Mouse (Mus musculus) hindbrain, embryonic 16.5 days (tissue): ENCODE data around the gene Ppt2. TPM values are rescaled to one million over a fixed set of nuclear protein-coding genes. Genes with fewer than 3 reads are reported as not detected.

Source experiments
- ATAC-seq: fragments of 200-750 bp; cut with Nextera tagmentation; 2 replicates; pipeline ENCODE4 v1.8.0; 2017; ENCODE audit warnings: moderate TSS enrichment, moderate library complexity
- H3K27ac ChIP-seq: fragments of 300-500 bp; sonication (generic); 2 replicates; pipeline ENCODE4 v1.5.1; 2014; ENCODE audit warnings: low read depth, mild to moderate bottlenecking, control low read depth, low read length, moderate library complexity
- H3K27me3 ChIP-seq: fragments of 300-500 bp; sonication (generic); replicated peaks from 2 replicates; pipeline ENCODE4 v1.6.1; 2014; ENCODE audit warnings: low read length; ENCODE audit not compliant: control insufficient read depth, insufficient read depth
- H3K36me3 ChIP-seq: fragments of 300-500 bp; sonication (generic); 2 replicates; pipeline ENCODE4 v1.6.1; 2014; ENCODE audit warnings: mild to moderate bottlenecking, low read length, moderate library complexity, mixed read lengths; ENCODE audit not compliant: control insufficient read depth, insufficient read depth
- H3K4me1 ChIP-seq: fragments of 300-500 bp; sonication (generic); 2 replicates; pipeline ENCODE4 v1.6.1; 2014; ENCODE audit warnings: low read depth, low read length; ENCODE audit not compliant: control insufficient read depth, insufficient read depth
- H3K4me2 ChIP-seq: fragments of 300-500 bp; sonication (generic); 2 replicates; pipeline ENCODE4 v1.6.1; 2014; ENCODE audit warnings: mild to moderate bottlenecking, low read length, control low read depth, moderate library complexity
- H3K4me3 ChIP-seq: fragments of 300-500 bp; sonication (generic); 2 replicates; pipeline ENCODE4 v1.5.1; 2014; ENCODE audit warnings: mild to moderate bottlenecking, low read length, control low read depth, moderate library complexity
- H3K9ac ChIP-seq: fragments of 300-500 bp; sonication (generic); 2 replicates; pipeline ENCODE4 v1.6.1; 2014; ENCODE audit warnings: low read depth, mild to moderate bottlenecking, control low read depth, low read length, moderate library complexity
- H3K9me3 ChIP-seq: fragments of 300-500 bp; sonication (generic); 2 replicates; pipeline ENCODE4 v1.6.1; 2014; ENCODE audit warnings: mild to moderate bottlenecking, low read length, moderate library complexity; ENCODE audit not compliant: control insufficient read depth
- WGBS: fragments of 180-500 bp; shearing (Covaris S2); extraction: QIAGEN DNeasy Blood & Tissue Kit; methylation state at CpG from one replicate; pipeline ENCODE4 v1.1.7; 2014; 5-methylcytosine and 5-hydroxymethylcytosine counted together
- polyA plus RNA-seq: library from polyadenylated mRNA; unstranded; fragments of >200 nt; fragmentation: Nextera tagmentation; extraction: Ambion mirVana; gene quantifications from 2 replicates; pipeline ENCODE4 v1.2.1, GENCODE M21; 2015

Gene Ppt2
- polyA plus RNA-seq, 1 experiment from 2014 or later = 19.9 TPM

- Histone ChIP-seq H3K27ac (no peak overlapping the region), H3K4me2 (no peak overlapping the region), H3K4me1 (peaks cover 9% of the 10 kb centered on the region), H3K36me3 (peaks cover 3% of the 10 kb centered on the region; the same call in 1 of the 2 replicates), H3K4me3 (no peak overlapping the region), H3K27me3 (peaks cover 10% of the 10 kb centered on the region), H3K9ac (no peak overlapping the region), H3K9me3 (no peaks in the 10 kb centered on the region)
- 81% methylated on average over 3 of the region's 3 CpGs for WGBS
- ATAC-seq = no peak
These were observed 30.3 kb upstream of the Ppt2 start for GRCm38 (mm10) chr17:34658591-34658990.

- Histone ChIP-seq H3K36me3 (peaks cover 8% of the 10 kb centered on the region), H3K4me1 (peaks cover 9% of the 10 kb centered on the region), H3K9me3 (no peaks in the 10 kb centered on the region), H3K9ac (no peak overlapping the region), H3K27me3 (peaks cover 10% of the 10 kb centered on the region), H3K27ac (no peak overlapping the region), H3K4me3 (no peak overlapping the region), H3K4me2 (no peak overlapping the region)
- ATAC-seq = no peak
- 83% methylated on average over 2 of the region's 2 CpGs for WGBS
These were observed 29.8 kb upstream of the Ppt2 start for GRCm38 (mm10) chr17:34658145-34658544.

- Histone ChIP-seq H3K4me2 (no peak overlapping the region), H3K9me3 (no peaks in the 10 kb centered on the region), H3K27ac (no peak overlapping the region), H3K27me3 (peaks cover 10% of the 10 kb centered on the region), H3K9ac (no peak overlapping the region), H3K36me3 (peaks cover 17% of the 10 kb centered on the region), H3K4me3 (no peak overlapping the region), H3K4me1 (peaks cover 9% of the 10 kb centered on the region)
- ATAC-seq = no peak
- WGBS = 43% methylated on average over 2 of the region's 2 CpGs
These were observed 29.0 kb upstream of the Ppt2 start for GRCm38 (mm10) chr17:34657271-34657670.

- 22% methylated on average over 8 of the region's 8 CpGs for WGBS
- H3K36me3 ChIP-seq = peaks cover 23% of the 10 kb centered on the region
- H3K27me3 ChIP-seq = peaks cover 10% of the 10 kb centered on the region
- H3K27ac ChIP-seq = no peak overlapping the region
- H3K4me2 ChIP-seq = no peak overlapping the region
- H3K9me3 ChIP-seq = no peaks in the 10 kb centered on the region
- no peak overlapping the region for H3K4me3 ChIP-seq
- no peak overlapping the region for H3K9ac ChIP-seq
- no peak for ATAC-seq
- H3K4me1 ChIP-seq = peaks cover 9% of the 10 kb centered on the region
These were observed 28.4 kb upstream of the Ppt2 start for GRCm38 (mm10) chr17:34656666-34657065.

GRCm38 (mm10) chr17:34655581-34655991, 27.3 kb upstream of the Ppt2 start:
- no peak overlapping the region for H3K9ac ChIP-seq
- whole genome bisulfite sequencing = 42% methylated on average over 3 of the region's 4 CpGs
- H3K9me3 ChIP-seq = no peaks in the 10 kb centered on the region
- H3K4me3 ChIP-seq = no peak overlapping the region
- peaks cover 4% of the 10 kb centered on the region for H3K27me3 ChIP-seq
- peaks cover 5% of the 10 kb centered on the region for H3K4me1 ChIP-seq
- ATAC-seq = peak; percentile 64
- peaks cover 33% of the 10 kb centered on the region for H3K36me3 ChIP-seq
- H3K4me2 ChIP-seq = no peak overlapping the region
- peak overlapping the region; percentile 14; the same call in 1 of the 2 replicates for H3K27ac ChIP-seq

GRCm38 (mm10) chr17:34655160-34655559, 26.9 kb upstream of the Ppt2 start:
- ATAC-seq = no peak; the same call in 1 of the 2 replicates
- Histone ChIP-seq H3K36me3 (peaks cover 35% of the 10 kb centered on the region), H3K27me3 (peaks cover under 1% of the 10 kb centered on the region), H3K4me2 (no peak overlapping the region), H3K9ac (no peak overlapping the region), H3K9me3 (no peaks in the 10 kb centered on the region), H3K4me3 (no peak overlapping the region), H3K27ac (peak overlapping the region; percentile 14; the same call in 1 of the 2 replicates), H3K4me1 (peaks cover 5% of the 10 kb centered on the region)
- WGBS = 83% methylated on average over 7 of the region's 7 CpGs

GRCm38 (mm10) chr17:34654392-34654791, 26.1 kb upstream of the Ppt2 start:
- H3K9me3 ChIP-seq = no peaks in the 10 kb centered on the region
- no peak overlapping the region for H3K27ac ChIP-seq
- H3K36me3 ChIP-seq = peaks cover 35% of the 10 kb centered on the region
- no peak overlapping the region for H3K4me3 ChIP-seq
- peaks cover 5% of the 10 kb centered on the region for H3K4me1 ChIP-seq
- no peak overlapping the region for H3K9ac ChIP-seq
- no peak for ATAC-seq
- WGBS = 94% methylated on average over 13 of the region's 13 CpGs
- H3K27me3 ChIP-seq = no peaks in the 10 kb centered on the region; the same call in 1 of the 2 replicates
- no peak overlapping the region for H3K4me2 ChIP-seq

GRCm38 (mm10) chr17:34653746-34654285, 25.5 kb upstream of the Ppt2 start:
- no peak for ATAC-seq
- H3K9ac ChIP-seq = no peak overlapping the region
- no peak overlapping the region for H3K4me2 ChIP-seq
- no peaks in the 10 kb centered on the region; the same call in 1 of the 2 replicates for H3K27me3 ChIP-seq
- H3K27ac ChIP-seq = no peak overlapping the region
- 60% methylated on average over 9 of the region's 9 CpGs for WGBS
- H3K9me3 ChIP-seq = no peaks in the 10 kb centered on the region
- peaks cover 5% of the 10 kb centered on the region for H3K4me1 ChIP-seq
- H3K36me3 ChIP-seq = peaks cover 39% of the 10 kb centered on the region
- no peak overlapping the region for H3K4me3 ChIP-seq

GRCm38 (mm10) chr17:34652985-34653384, 24.7 kb upstream of the Ppt2 start:
- Histone ChIP-seq H3K4me2 (no peak overlapping the region), H3K9me3 (no peaks in the 10 kb centered on the region), H3K27ac (no peak overlapping the region), H3K4me3 (no peak overlapping the region), H3K9ac (no peak overlapping the region), H3K27me3 (no peaks in the 10 kb centered on the region), H3K4me1 (peaks cover 11% of the 10 kb centered on the region), H3K36me3 (peaks cover 39% of the 10 kb centered on the region)
- no peak for ATAC-seq
- 94% methylated on average over 8 of the region's 8 CpGs for WGBS
